Mouse (Mus musculus): ENCODE measurements at regions not wholly inside any gene's neighbourhood (a gene's known extent, or its start where the extent isn't known, plus 50 kb on each side); places are given as distances from the start of the nearest gene placed in this dataset.

GRCm38 (mm10) chr10:17589136-17589535 lies 133.9 kb upstream of the Cited2 start:
- Histone ChIP-seq H3K4me3 (replicated peaks; ENCODE audit: control insufficient read depth, low read depth, low read length) (no peak overlapping the region), H3K27ac (ENCODE audit: control insufficient read depth, insufficient read depth, low read depth, low read length, poor library complexity) (no peak overlapping the region), H3K4me1 (ENCODE audit: control insufficient read depth, insufficient read depth, low read length) (peaks cover 5% of the 10 kb centered on the region)
- TF ChIP-seq CTCF (IDR thresholded peaks at IDR 0.05; ENCODE audit: control insufficient read depth, insufficient read depth, low read length) (no peak), POLR2A (IDR thresholded peaks at IDR 0.05; ENCODE audit: borderline replicate concordance, control insufficient read depth, low read depth, low read length) (no peak)
- 44% methylated on average over 4 of the region's 4 CpGs for WGBS

GRCm38 (mm10) chr10:17590195-17590594 lies 132.8 kb upstream of the Cited2 start:
- 77% methylated on average over 1 of the region's 1 CpGs for WGBS
- Histone ChIP-seq H3K4me3 (replicated peaks; ENCODE audit: control insufficient read depth, low read depth, low read length) (no peak overlapping the region), H3K4me1 (ENCODE audit: control insufficient read depth, insufficient read depth, low read length) (peaks cover 5% of the 10 kb centered on the region), H3K27ac (ENCODE audit: control insufficient read depth, insufficient read depth, low read depth, low read length, poor library complexity) (no peak overlapping the region)
- TF ChIP-seq POLR2A (IDR thresholded peaks at IDR 0.05; ENCODE audit: borderline replicate concordance, control insufficient read depth, low read depth, low read length) (no peak), CTCF (IDR thresholded peaks at IDR 0.05; ENCODE audit: control insufficient read depth, insufficient read depth, low read length) (no peak)

GRCm38 (mm10) chr10:17592387-17592786 lies 130.6 kb upstream of the Cited2 start:
- 85% methylated on average over 4 of the region's 4 CpGs for WGBS
- Histone ChIP-seq H3K4me1 (ENCODE audit: control insufficient read depth, insufficient read depth, low read length) (peaks cover 2% of the 10 kb centered on the region), H3K4me3 (replicated peaks; ENCODE audit: control insufficient read depth, low read depth, low read length) (no peak overlapping the region), H3K27ac (ENCODE audit: control insufficient read depth, insufficient read depth, low read depth, low read length, poor library complexity) (no peak overlapping the region)
- TF ChIP-seq CTCF (IDR thresholded peaks at IDR 0.05; ENCODE audit: control insufficient read depth, insufficient read depth, low read length) (no peak), POLR2A (IDR thresholded peaks at IDR 0.05; ENCODE audit: borderline replicate concordance, control insufficient read depth, low read depth, low read length) (no peak)

DNA sequence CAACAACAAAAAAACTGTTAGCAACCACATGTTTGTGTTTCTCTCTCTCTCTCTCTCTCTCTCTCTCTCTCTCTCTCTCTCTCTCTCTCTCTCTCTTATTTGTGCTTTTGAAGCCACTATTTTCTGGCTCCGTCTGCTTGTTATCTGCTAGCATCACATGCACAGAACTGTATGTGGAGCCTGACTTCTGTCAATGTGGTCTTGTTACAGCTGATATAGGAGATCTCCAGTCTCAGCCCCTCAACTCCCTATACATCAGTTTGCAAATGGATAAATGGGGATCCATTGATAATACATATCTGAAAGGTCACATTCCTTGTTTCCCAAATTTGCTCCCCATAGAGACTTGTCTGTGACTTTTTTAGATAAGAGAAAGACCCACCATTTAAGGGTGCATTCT lies 126.9 kb upstream of the Cited2 start:
- Histone ChIP-seq H3K27ac (ENCODE audit: control insufficient read depth, insufficient read depth, low read depth, low read length, poor library complexity) (no peak overlapping the region), H3K4me1 (ENCODE audit: control insufficient read depth, insufficient read depth, low read length) (no peaks in the 10 kb centered on the region), H3K4me3 (replicated peaks; ENCODE audit: control insufficient read depth, low read depth, low read length) (no peak overlapping the region)
- no peak for TF ChIP-seq CTCF (IDR thresholded peaks at IDR 0.05; ENCODE audit: control insufficient read depth, insufficient read depth, low read length)
- TF ChIP-seq POLR2A (IDR thresholded peaks at IDR 0.05; ENCODE audit: borderline replicate concordance, control insufficient read depth, low read depth, low read length): no peak
- 86% methylated on average over 1 of the region's 1 CpGs for whole genome bisulfite sequencing

GRCm38 (mm10) chr10:17596743-17597142 lies 126.3 kb upstream of the Cited2 start:
- Histone ChIP-seq H3K4me1 (ENCODE audit: control insufficient read depth, insufficient read depth, low read length) (no peaks in the 10 kb centered on the region), H3K27ac (ENCODE audit: control insufficient read depth, insufficient read depth, low read depth, low read length, poor library complexity) (no peak overlapping the region)

GRCm38 (mm10) chr10:17599246-17599645 lies 123.8 kb upstream of the Cited2 start:
- WGBS: 84% methylated on average over 10 of the region's 10 CpGs
- H3K27ac ChIP-seq (ENCODE audit: control insufficient read depth, insufficient read depth, low read depth, low read length, poor library complexity): no peak overlapping the region
- H3K4me1 ChIP-seq (ENCODE audit: control insufficient read depth, insufficient read depth, low read length): no peaks in the 10 kb centered on the region
- no peak overlapping the region for H3K4me3 ChIP-seq (replicated peaks; ENCODE audit: control insufficient read depth, low read depth, low read length)
- TF ChIP-seq CTCF (IDR thresholded peaks at IDR 0.05; ENCODE audit: control insufficient read depth, insufficient read depth, low read length) (no peak), POLR2A (IDR thresholded peaks at IDR 0.05; ENCODE audit: borderline replicate concordance, control insufficient read depth, low read depth, low read length) (no peak)

More at GRCm38 (mm10) chr10:17596743-17597142, 126.3 kb upstream of the Cited2 start:
- no peak for TF ChIP-seq POLR2A (IDR thresholded peaks at IDR 0.05; ENCODE audit: borderline replicate concordance, control insufficient read depth, low read depth, low read length)
- TF ChIP-seq CTCF (IDR thresholded peaks at IDR 0.05; ENCODE audit: control insufficient read depth, insufficient read depth, low read length): no peak
- WGBS: 65% methylated on average over 1 of the region's 1 CpGs
- H3K4me3 ChIP-seq (replicated peaks; ENCODE audit: control insufficient read depth, low read depth, low read length): no peak overlapping the region

- H3K27ac ChIP-seq (ENCODE audit: control insufficient read depth, insufficient read depth, low read depth, low read length, poor library complexity): no peak overlapping the region
Measured at GRCm38 (mm10) chr10:17599831-17600761, 122.9 kb upstream of the Cited2 start.

GRCm38 (mm10) chr10:17600762-17601108 lies 122.3 kb upstream of the Cited2 start:
- Histone ChIP-seq H3K27ac (ENCODE audit: control insufficient read depth, insufficient read depth, low read depth, low read length, poor library complexity) (no peak overlapping the region), H3K4me1 (ENCODE audit: control insufficient read depth, insufficient read depth, low read length) (no peaks in the 10 kb centered on the region), H3K4me3 (replicated peaks; ENCODE audit: control insufficient read depth, low read depth, low read length) (no peak overlapping the region)
- TF ChIP-seq POLR2A (IDR thresholded peaks at IDR 0.05; ENCODE audit: borderline replicate concordance, control insufficient read depth, low read depth, low read length): no peak
- no peak for TF ChIP-seq CTCF (IDR thresholded peaks at IDR 0.05; ENCODE audit: control insufficient read depth, insufficient read depth, low read length)
- WGBS: 69% methylated on average over 3 of the region's 3 CpGs

More at GRCm38 (mm10) chr10:17599831-17600761, 122.9 kb upstream of the Cited2 start:
- Histone ChIP-seq H3K4me3 (replicated peaks; ENCODE audit: control insufficient read depth, low read depth, low read length) (no peak overlapping the region), H3K4me1 (ENCODE audit: control insufficient read depth, insufficient read depth, low read length) (no peaks in the 10 kb centered on the region)
- WGBS: 56% methylated on average over 6 of the region's 6 CpGs
- TF ChIP-seq POLR2A (IDR thresholded peaks at IDR 0.05; ENCODE audit: borderline replicate concordance, control insufficient read depth, low read depth, low read length) (no peak), CTCF (IDR thresholded peaks at IDR 0.05; ENCODE audit: control insufficient read depth, insufficient read depth, low read length) (no peak)

All from bone marrow, adult 2 months (tissue).